Mouse (Mus musculus) retina, embryonic 14.5 days (tissue): ENCODE measurements around the gene BC107364.
"Not testable (repeated sequence)": the region's sequence is repeated elsewhere in the genome, so short reads cannot be mapped to it uniquely, and the experiment has no call there.

Source experiments
- DNase-seq: peaks from one replicate; pipeline ENCODE4 v3.0.0-alpha.2; 2015; ENCODE audit warnings: low spot score

The BC107364 gene

GRCm38 (mm10) chr3:96452262-96452661 lies at the start of gene BC107364:
Gene BC107364 (minus strand): TSS chr3:96452306.
- not testable (repeated sequence) for DNase-seq

DNA sequence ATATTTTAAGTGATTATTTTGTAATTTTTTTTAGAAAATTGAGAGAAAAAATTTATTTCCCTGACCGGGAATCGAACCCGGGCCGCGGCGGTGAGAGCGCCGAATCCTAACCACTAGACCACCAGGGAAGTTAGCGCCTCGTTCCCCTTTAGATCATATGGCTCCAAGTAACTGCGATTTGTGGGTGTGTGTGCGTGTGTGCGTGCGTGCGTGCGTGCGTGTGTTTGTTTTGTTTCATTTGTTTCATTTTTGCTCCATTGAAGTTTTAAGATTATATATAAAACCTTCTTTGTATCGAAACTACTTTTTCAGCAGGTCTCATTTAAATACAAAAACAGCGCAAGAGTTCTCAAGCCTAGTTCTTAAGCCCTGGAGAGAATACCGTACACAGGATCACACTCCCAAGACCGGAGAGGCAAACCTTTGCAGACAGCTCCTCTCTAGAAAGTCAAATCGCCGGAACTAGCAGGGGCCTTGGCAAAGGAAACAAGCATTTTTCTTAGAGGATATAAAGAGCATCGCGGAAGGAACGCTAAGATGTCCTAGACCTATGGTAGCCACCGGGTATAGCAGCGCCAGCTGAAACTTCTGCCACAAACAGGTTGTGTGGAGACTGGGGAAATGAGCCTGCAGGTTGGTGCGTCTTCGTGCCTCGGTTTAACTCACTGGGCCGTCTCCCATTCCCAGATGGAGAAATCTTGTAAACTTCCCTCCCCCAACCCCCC lies 49.4 kb upstream of the BC107364 start:
- DNase-seq: peak; percentile 96

DNA sequence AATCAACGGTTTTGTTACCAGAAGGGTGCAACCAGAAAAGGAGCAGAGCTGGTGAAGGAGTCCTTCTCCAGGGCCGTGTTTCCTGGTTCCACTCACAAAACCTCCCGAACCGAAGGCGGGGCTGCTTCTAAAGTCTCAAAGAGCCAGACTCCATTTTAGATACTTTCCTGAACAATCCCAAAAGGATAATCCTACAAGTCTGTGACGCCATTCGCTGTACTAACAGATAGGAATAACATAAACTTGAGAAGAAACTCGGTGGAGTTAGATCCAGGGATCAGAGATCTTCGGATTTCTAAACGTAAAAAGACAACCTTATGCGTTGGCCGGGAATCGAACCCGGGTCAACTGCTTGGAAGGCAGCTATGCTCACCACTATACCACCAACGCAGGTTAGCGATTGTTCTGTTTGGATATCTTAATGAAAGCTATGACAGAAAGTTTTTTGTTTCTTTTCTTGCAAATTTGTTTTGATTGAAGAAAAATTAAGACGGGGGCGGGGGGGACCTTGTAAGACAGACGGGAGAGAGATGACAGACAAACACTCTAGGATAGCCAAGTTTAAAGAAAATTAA lies 48.7 kb upstream of the BC107364 start:
- peak; percentile 94 for DNase-seq

- DNase-seq: peak; percentile 98
These were observed 48.1 kb upstream of the BC107364 start for GRCm38 (mm10) chr3:96500289-96500621.

DNA sequence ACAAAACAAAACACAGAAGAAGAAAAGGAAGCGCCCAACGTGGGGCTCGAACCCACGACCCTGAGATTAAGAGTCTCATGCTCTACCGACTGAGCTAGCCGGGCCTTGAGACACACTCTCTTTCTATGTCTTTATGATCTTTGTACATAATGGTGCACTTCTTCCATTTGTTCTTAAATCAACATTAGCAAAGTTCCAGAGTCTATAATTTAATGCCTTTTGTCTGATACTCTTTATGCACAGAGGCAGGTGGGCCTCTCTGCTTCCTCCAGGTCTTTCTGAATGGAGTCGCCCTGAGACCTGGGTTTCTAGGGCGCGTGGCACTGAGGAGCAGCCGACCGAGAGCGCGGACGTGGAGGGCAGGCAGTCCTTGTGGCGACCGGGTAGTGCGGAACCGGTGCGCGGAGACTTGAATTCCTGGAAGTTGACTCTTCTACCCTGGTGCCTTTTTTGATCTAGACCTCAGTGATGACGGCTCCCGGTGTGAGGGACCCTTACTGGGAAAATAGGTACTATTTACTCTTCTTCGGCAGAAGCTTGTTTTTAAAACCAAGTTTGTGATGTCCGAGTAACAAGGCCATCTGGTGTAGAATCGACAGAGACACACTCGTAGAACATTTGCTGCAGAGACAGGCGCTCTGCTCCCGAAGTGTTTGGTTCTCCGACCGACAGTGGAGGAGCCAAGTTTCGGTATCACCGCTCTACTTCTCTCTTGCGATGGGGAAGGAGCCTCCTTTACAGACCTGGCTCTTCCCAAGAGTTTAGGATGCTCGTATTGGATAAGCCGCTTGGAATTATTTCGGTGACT lies 47.6 kb upstream of the BC107364 start:
- peak; percentile 95 for DNase-seq

DNA sequence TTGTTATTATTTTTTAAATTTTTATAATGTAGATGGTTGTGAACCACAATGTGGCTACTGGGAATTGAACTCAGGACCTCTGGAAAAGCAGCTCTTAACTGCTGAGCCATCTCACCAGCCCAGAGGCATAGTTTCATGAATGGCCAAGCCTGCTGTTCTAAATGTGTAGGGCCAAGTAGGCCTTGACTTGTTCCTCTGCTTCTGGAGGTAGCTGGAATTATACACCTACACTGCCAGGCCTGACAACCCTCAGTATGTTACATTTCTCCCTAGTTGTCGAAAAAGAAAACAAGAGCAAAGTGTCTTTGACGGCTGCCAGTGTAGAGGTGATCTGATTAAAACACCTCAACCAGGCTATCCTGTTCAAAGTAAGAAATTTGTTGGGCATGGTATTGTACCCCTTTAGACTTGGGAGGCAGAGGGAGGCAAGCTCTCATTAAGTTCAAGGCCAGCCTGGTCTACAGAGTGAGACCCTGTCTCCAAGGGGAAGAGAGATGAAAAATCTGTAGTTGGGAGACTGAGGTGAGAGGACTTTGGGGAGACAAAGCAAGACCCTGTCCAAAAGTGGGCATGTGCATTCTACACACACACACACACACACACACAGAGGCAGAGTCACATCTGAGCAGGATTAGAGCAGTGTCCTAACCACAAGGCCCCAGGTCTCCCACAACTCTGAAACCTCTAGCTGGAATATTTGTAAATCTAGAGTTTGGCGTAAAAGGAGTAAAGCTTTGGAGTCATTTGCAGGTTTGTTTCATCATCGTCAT lies 46.6 kb upstream of the BC107364 start:
- peak; percentile 7 for DNase-seq

- peak; percentile 91 for DNase-seq
These were observed 45.4 kb upstream of the BC107364 start for GRCm38 (mm10) chr3:96497451-96498028.

GRCm38 (mm10) chr3:96496620-96497275 lies 44.6 kb upstream of the BC107364 start:
- DNase-seq: peak; percentile 16

GRCm38 (mm10) chr3:96496216-96496615 lies 44.1 kb upstream of the BC107364 start:
- DNase-seq: peak; percentile 19

GRCm38 (mm10) chr3:96495490-96496210 lies 43.5 kb upstream of the BC107364 start:
- DNase-seq: no peak

DNA sequence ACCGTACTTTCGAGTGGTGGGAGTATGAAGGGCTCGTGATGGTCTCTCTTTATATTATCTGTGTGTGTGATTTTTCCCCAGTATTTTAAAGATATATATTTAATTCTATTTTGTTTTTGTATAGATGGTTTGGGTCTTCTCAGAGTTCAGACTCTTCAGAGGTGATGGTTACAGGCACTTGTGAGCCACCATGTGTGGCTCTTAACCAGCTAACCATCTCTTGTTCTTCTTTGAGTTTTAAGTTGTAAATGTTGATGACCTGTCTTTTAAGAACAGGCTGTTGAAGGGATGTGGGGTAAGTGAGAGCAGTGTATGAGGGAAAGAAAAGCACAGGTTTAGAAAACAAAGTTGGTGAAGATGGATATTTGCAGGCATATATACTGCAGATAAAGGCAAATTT lies 42.8 kb upstream of the BC107364 start:
- peak; percentile 2 for DNase-seq

DNA sequence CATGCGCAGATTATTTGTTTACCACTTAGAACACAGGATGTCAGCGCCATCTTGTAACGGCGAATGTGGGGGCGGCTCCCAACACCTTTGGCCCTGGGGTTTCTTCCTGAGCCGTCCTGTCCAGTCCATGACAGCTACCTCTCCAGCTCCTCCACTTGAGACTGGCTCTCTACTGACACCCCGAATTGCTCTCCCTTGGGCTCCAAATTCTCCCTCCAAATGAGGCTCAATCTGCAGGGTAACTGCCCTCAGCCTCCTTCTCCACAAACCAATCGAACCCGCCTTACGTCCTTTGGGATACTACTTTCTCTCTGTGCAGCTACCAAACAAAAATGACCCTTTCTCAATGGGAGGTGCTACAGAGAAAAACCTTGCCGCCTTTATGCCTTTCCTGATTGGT lies 42.4 kb upstream of the BC107364 start:
- DNase-seq: not testable (repeated sequence)

DNA sequence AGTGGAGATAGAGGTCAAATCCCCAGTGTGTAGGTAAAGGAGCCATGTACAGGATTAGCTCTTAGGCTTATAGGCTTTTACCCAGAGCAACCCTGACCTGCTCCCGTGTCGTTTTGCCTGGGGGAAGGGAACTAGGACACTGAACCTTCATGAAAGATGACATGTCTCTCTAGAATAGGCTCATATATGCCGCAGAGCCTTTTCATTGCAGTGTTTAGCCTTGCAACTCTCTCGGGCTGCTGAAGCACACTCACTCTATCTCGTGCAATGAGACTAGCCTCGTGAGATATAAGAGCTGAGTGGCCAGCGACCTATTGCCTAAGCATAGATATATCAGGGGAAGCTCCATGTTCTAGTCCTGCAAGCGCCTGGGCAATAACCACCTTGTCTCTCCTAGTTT lies 37.5 kb upstream of the BC107364 start:
- not testable (repeated sequence) for DNase-seq

- DNase-seq: not testable (repeated sequence)
These were observed 37.0 kb upstream of the BC107364 start for GRCm38 (mm10) chr3:96488907-96489629.

DNA sequence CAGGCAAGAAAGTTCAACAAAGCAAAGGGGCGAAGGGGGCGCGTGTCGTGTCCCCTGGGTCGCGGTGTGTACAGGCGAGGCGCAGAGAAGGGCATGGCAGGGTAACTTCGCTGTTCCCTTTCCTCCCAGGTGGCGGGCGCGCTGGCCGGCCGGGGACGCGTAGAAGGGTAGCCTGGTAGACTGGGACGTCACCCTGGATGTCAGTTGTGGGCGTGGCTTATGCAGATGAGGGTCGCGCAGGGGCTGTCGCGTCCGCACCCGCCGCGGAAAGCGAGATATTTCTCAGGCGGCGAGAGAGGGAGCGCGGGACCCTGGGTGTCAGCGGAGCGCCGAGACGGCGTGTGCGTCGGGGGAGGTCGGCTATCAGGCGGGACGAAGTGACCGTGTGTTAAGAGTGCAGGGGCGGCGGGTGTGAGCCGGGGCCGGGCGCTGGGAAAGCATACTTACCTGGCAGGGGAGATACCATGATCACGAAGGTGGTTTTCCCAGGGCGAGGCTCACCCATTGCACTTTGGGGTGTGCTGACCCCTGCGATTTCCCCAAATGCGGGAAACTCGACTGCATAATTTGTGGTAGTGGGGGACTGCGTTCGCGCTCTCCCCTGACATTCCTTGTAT lies 36.3 kb upstream of the BC107364 start:
- not testable (repeated sequence) for DNase-seq

- DNase-seq: peak; percentile 54
These were observed 35.6 kb upstream of the BC107364 start for GRCm38 (mm10) chr3:96487596-96488289.

GRCm38 (mm10) chr3:96486828-96487559 lies 34.9 kb upstream of the BC107364 start:
- DNase-seq: not testable (repeated sequence)
